ENCODE assay signal across 26 mouse cellular contexts in genomic region chr9:106626282-106626681, GRCm38 (mm10). TPM values are rescaled to one million over a fixed set of nuclear protein-coding genes. Genes with fewer than 3 reads are reported as not detected.
A peak's percentile ranks its signal among the peaks of the same experiment; 100 is the strongest.
DNase-seq lines count a peak whose midpoint lies in the region; TF ChIP-seq lines count a peak whose summit lies in the region.
"Had no signal": no experiment of that assay in that cellular context is flagged by ENCODE, and none has a peak within 500 bp of the region (broad histone marks: within the 10 kb centered on the region; RNA-seq: fewer than 3 reads in every experiment).

Gene Iqcf6, plus strand, starts transcription at chr9:106626582.

- no peaks in the 10 kb centered on the region for H3K36me3 ChIP-seq in testis, adult 2 months (ENCODE audit: control insufficient read depth, insufficient read depth, low read length)
- H3K36me3 ChIP-seq in ES-Bruce4 (ENCODE audit: control insufficient read depth, insufficient read depth, low read length, poor library complexity, severe bottlenecking) = no peaks in the 10 kb centered on the region
- H3K36me3 ChIP-seq: embryonic facial prominence, embryonic 10.5 days; embryonic facial prominence, embryonic 12.5 days; forebrain, embryonic 15.5 days; G1E had no signal

- H3K4me1 ChIP-seq in testis, adult 2 months (ENCODE audit: control insufficient read depth, insufficient read depth, low read length) = no peaks in the 10 kb centered on the region
- no peaks in the 10 kb centered on the region for H3K4me1 ChIP-seq in ES-Bruce4 (ENCODE audit: control insufficient read depth, insufficient read depth, low read length)
- H3K4me1 ChIP-seq: forebrain, embryonic 13.5 days; forebrain, embryonic 15.5 days had no signal

- TF ChIP-seq POLR2A in testis, adult 2 months (IDR thresholded peaks at IDR 0.05; ENCODE audit: control insufficient read depth, low read depth, low read length) = no peak
- TF ChIP-seq POLR2A in ES-Bruce4 (IDR thresholded peaks at IDR 0.05; ENCODE audit: insufficient read depth, low read length) = no peak

- DNase-seq in adrenal gland, postnatal 14 days = peak; percentile 11
- DNase-seq in adrenal gland, adult (ENCODE audit: inconsistent age in 2 of 2, low spot score in 1 of 2) = no peak
- DNase-seq in testis, postnatal 14 days (ENCODE audit: low spot score) = no peak
- DNase-seq in ovary, postnatal 10 days (ENCODE audit: low spot score) = no peak
- DNase-seq in frontal cortex, postnatal 25 days (ENCODE audit: low spot score in 2 of 2) = no peak
- DNase-seq: adrenal gland, adult 8-10 months; adrenal gland, postnatal 25 days; cerebellum, adult 11-12 months; cerebellum, adult 2 months; cerebellum, adult 9-10 months; cerebellum, postnatal 10 days; cerebellum, postnatal 25 days; forebrain, postnatal 0 days had no signal

- H3K4me3 ChIP-seq in testis, adult 2 months (ENCODE audit: control insufficient read depth, low read depth, low read length) = peak within 1 kb of the TSS; percentile 76
- H3K4me3 ChIP-seq in ES-Bruce4 (ENCODE audit: low read depth, low read length) = 0 out of 2 replicates have a peak within 1 kb of the TSS, but pooled peaks have one; percentile 1
- H3K4me3 ChIP-seq: embryonic facial prominence, embryonic 10.5 days; embryonic facial prominence, embryonic 12.5 days; forebrain, embryonic 13.5 days; forebrain, embryonic 15.5 days had no signal

- TF ChIP-seq EP300 in ES-Bruce4 (IDR thresholded peaks at IDR 0.05; ENCODE audit: insufficient read depth, low read depth, low read length) = no peak

- no peak within 1 kb of the TSS; the same call in 1 of the 2 replicates for H3K27ac ChIP-seq in testis, adult 2 months (ENCODE audit: control insufficient read depth, insufficient read depth, low read depth, low read length)
- no peak within 1 kb of the TSS for H3K27ac ChIP-seq in ES-Bruce4 (ENCODE audit: insufficient read depth, low read length)
- H3K27ac ChIP-seq: embryonic facial prominence, embryonic 10.5 days; embryonic facial prominence, embryonic 12.5 days; forebrain, embryonic 13.5 days; forebrain, embryonic 15.5 days had no signal

- H3K27me3 ChIP-seq in testis, adult 2 months (ENCODE audit: control insufficient read depth, insufficient read depth, low read length) = no peaks in the 10 kb centered on the region
- no peaks in the 10 kb centered on the region for H3K27me3 ChIP-seq in ES-Bruce4 (ENCODE audit: control insufficient read depth, insufficient read depth, low read length, poor library complexity, severe bottlenecking)
- H3K27me3 ChIP-seq: embryonic facial prominence, embryonic 12.5 days; forebrain, embryonic 13.5 days; forebrain, embryonic 15.5 days had no signal

- TF ChIP-seq CTCF in testis, adult 2 months (IDR thresholded peaks at IDR 0.05; ENCODE audit: control insufficient read depth, insufficient read depth, insufficient replicate concordance, low read depth, low read length) = no peak
- no peak for TF ChIP-seq CTCF in ES-Bruce4 (IDR thresholded peaks at IDR 0.05; ENCODE audit: low read depth, low read length)

- no peaks in the 10 kb centered on the region for H3K9me3 ChIP-seq in ES-Bruce4 (replicated peaks; ENCODE audit: control insufficient read depth, insufficient read depth, low read length, poor library complexity, severe bottlenecking)
- H3K9me3 ChIP-seq: embryonic facial prominence, embryonic 10.5 days; embryonic facial prominence, embryonic 12.5 days; forebrain, embryonic 13.5 days; forebrain, embryonic 15.5 days; G1E had no signal

- no peak within 1 kb of the TSS for H3K9ac ChIP-seq in ES-Bruce4 (ENCODE audit: low read depth, poor library complexity, severe bottlenecking)
- H3K9ac ChIP-seq: embryonic facial prominence, embryonic 12.5 days; forebrain, embryonic 13.5 days; forebrain, embryonic 15.5 days; forebrain, postnatal 0 days had no signal

RNA-seq across cellular contexts. Expression of gene Iqcf6, which starts in this region (rescaled TPM):
- not detected in 2 replicates for total RNA-seq in adrenal gland, postnatal 14 days (2021)
- 85.6 and 87.2 TPM in 2 replicates for polyA plus RNA-seq in testis, adult 2 months (2012; rRNA removed)
- not detected in 2 replicates for polyA plus RNA-seq in ES-Bruce4 (2011; ENCODE audit: insufficient read depth, insufficient read length, low read depth, missing spikeins)
- total RNA-seq: adrenal gland, adult 8-10 months; adrenal gland, postnatal 25 days; forebrain, postnatal 0 days; G1E had no signal
- polyA plus RNA-seq: activated CD4-positive, CD25-positive, alpha-beta regulatory T cell, adult 4 months; C2C12; cerebellum, adult 2 months; cortical plate, adult 2 months; embryonic facial prominence, embryonic 10.5 days; embryonic facial prominence, embryonic 12.5 days; embryonic facial prominence, embryonic 14.5 days; forebrain, embryonic 11.5 days; forebrain, embryonic 13.5 days; forebrain, embryonic 15.5 days; forebrain, postnatal 0 days; G1E; Patski had no signal

Comparison
In these comparisons a context has a peak if more than half of its experiments do, and no peak if none do; other contexts are left out.
1. RNA of gene Iqcf6 (polyA plus RNA-seq): 85.6 to 87.2 TPM in testis, adult 2 months; not detected in ES-Bruce4; every median in the first group is over 10 times any median in the second.
2. Peak in DNase-seq in adrenal gland, postnatal 14 days; RNA of the gene not detected or under 1 TPM.